Comparison of ENCODE assay signal across 30 mouse cellular contexts in the genomic region with DNA sequence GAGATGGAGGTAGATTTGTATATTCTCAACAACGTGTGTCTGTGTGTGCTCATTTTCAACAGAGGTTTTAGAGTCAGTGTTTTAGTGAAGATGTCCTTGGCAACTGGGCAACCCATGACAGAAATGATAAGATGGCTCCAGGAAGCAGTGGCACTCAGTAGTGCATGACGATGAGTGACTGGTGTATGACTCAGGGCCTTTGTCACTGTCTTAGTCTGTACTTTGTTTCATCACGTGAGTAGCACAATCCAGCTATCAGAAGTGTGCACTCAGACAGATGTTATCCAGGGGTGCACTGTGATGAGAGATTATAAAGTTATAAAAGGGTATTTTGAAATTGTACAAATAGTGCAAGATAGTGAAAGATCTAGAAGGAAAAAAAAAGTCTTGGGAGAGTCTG. TPM values are rescaled to one million over a fixed set of nuclear protein-coding genes. Genes with fewer than 3 reads are reported as not detected.
DNase-seq lines count a peak whose midpoint lies in the region; ATAC-seq and TF ChIP-seq lines count a peak whose summit lies in the region.
"Had no signal": no experiment of that assay in that cellular context is flagged by ENCODE, and none has a peak within 500 bp of the region (broad histone marks: within the 10 kb centered on the region; RNA-seq: fewer than 3 reads in every experiment).

No protein-coding gene starts in this region.

- H3K27me3 ChIP-seq in C2C12 (ENCODE audit: control insufficient read depth, insufficient read depth, insufficient read length), result no peaks in the 10 kb centered on the region
- H3K27me3 ChIP-seq in intestine, embryonic 16.5 days (replicated peaks; ENCODE audit: control insufficient read depth, insufficient read depth, low read length), result no peaks in the 10 kb centered on the region
- H3K27me3 ChIP-seq: embryonic facial prominence, embryonic 13.5 days; heart, embryonic 13.5 days; hindbrain, embryonic 12.5 days; neural tube, embryonic 13.5 days had no signal

- no peak for TF ChIP-seq CTCF in C2C12 (IDR thresholded peaks at IDR 0.05; ENCODE audit: control insufficient read depth, insufficient read depth, insufficient read length)

- intact Hi-C loops in left cerebral cortex, postnatal 14 days (cut with DNase I), result no loop called here
- intact Hi-C loops in left cerebral cortex, postnatal 25 days (cut with DNase I), result no loop called here

- peaks cover 94% of the 10 kb centered on the region for H3K79me2 ChIP-seq in C2C12 (ENCODE audit: control insufficient read depth, insufficient read depth)

- peak; percentile 11 to 70 for DNase-seq in adrenal gland, adult (ENCODE audit: inconsistent age in 2 of 2, low spot score in 1 of 2)
- DNase-seq in adrenal gland, postnatal 4 days (ENCODE audit: low spot score in 2 of 2), result no peak
- peak; percentile 26 for DNase-seq in adrenal gland, postnatal 10 days
- DNase-seq in left cerebral cortex, postnatal 14 days (ENCODE audit: low spot score in 2 of 2), result no peak
- DNase-seq in left cerebral cortex, postnatal 25 days (ENCODE audit: low spot score in 2 of 2), result no peak
- DNase-seq in MN1 (ENCODE audit: low spot score), result no peak
- DNase-seq: cerebellum, adult 11-12 months; cerebellum, adult 9-11 months; gastrocnemius, postnatal 10 days; heart, postnatal 10 days; kidney, adult 11 months; kidney, postnatal 14 days; layer of hippocampus, adult 9-11 months; left cerebral cortex, postnatal 4 days; lung, embryonic 14.5 days; lung, postnatal 14 days; thymus, postnatal 4 days had no signal

- H3K4me3 ChIP-seq in C2C12 (ENCODE audit: insufficient read depth, poor library complexity, severe bottlenecking), result no peak overlapping the region
- no peak overlapping the region for H3K4me3 ChIP-seq in intestine, embryonic 16.5 days (ENCODE audit: low read length)
- H3K4me3 ChIP-seq: embryonic facial prominence, embryonic 13.5 days; forebrain, embryonic 10.5 days; heart, embryonic 13.5 days; hindbrain, embryonic 12.5 days; neural tube, embryonic 13.5 days had no signal

- peak; percentile 99 for ATAC-seq in intestine, embryonic 16.5 days
- ATAC-seq: CD4-positive, CD25-positive, alpha-beta regulatory T cell, adult 4 months; forebrain, embryonic 16.5 days; hindbrain, postnatal 0 days; midbrain, embryonic 16.5 days had no signal

- H3ac ChIP-seq in C2C12 (ENCODE audit: control insufficient read depth, insufficient read length, low read depth), result no peak overlapping the region

- peak overlapping the region; percentile 9; the same call in 1 of the 2 replicates for H3K27ac ChIP-seq in intestine, embryonic 16.5 days (ENCODE audit: low read length)
- H3K27ac ChIP-seq: embryonic facial prominence, embryonic 13.5 days; forebrain, embryonic 10.5 days; heart, embryonic 13.5 days; hindbrain, embryonic 12.5 days; hindbrain, postnatal 0 days; liver, embryonic 14.5 days; neural tube, embryonic 13.5 days had no signal

- no peaks in the 10 kb centered on the region for H3K9me3 ChIP-seq in intestine, embryonic 16.5 days (ENCODE audit: control insufficient read depth, low read length)
- H3K9me3 ChIP-seq: embryonic facial prominence, embryonic 13.5 days; forebrain, embryonic 10.5 days; heart, embryonic 13.5 days; hindbrain, embryonic 12.5 days; neural tube, embryonic 13.5 days had no signal

- no peak overlapping the region for H3K9ac ChIP-seq in intestine, embryonic 16.5 days (ENCODE audit: low read depth, low read length)
- H3K9ac ChIP-seq: embryonic facial prominence, embryonic 13.5 days; heart, embryonic 13.5 days; hindbrain, embryonic 12.5 days; liver, embryonic 14.5 days; lung, embryonic 14.5 days; neural tube, embryonic 13.5 days had no signal

- 53% methylated on average over 3 of the region's 3 CpGs for WGBS in intestine, embryonic 16.5 days

- H3K36me3 ChIP-seq in C2C12 (ENCODE audit: control insufficient read depth, insufficient read depth), result peaks cover 6% of the 10 kb centered on the region
- H3K36me3 ChIP-seq in intestine, embryonic 16.5 days (ENCODE audit: control insufficient read depth, insufficient read depth, low read length), result no peaks in the 10 kb centered on the region
- H3K36me3 ChIP-seq: embryonic facial prominence, embryonic 13.5 days; forebrain, embryonic 10.5 days; heart, embryonic 13.5 days; hindbrain, embryonic 12.5 days; neural tube, embryonic 13.5 days had no signal

- H3K4me2 ChIP-seq in intestine, embryonic 16.5 days (ENCODE audit: low read depth, low read length), result no peak overlapping the region
- H3K4me2 ChIP-seq: embryonic facial prominence, embryonic 13.5 days; heart, embryonic 13.5 days; hindbrain, embryonic 12.5 days; lung, embryonic 14.5 days; midbrain, embryonic 11.5 days; neural tube, embryonic 13.5 days had no signal

- peaks cover 37% of the 10 kb centered on the region for H3K79me3 ChIP-seq in C2C12 (ENCODE audit: low read depth)

- H3K4me1 ChIP-seq in intestine, embryonic 16.5 days (ENCODE audit: control insufficient read depth, insufficient read depth, low read length), result no peaks in the 10 kb centered on the region
- H3K4me1 ChIP-seq: embryonic facial prominence, embryonic 13.5 days; forebrain, embryonic 10.5 days; hindbrain, embryonic 12.5 days; neural tube, embryonic 13.5 days had no signal

TF ChIP-seq in C2C12, 6 proteins besides CTCF, POLR2A, EP300 and RAD21:
- TF ChIP-seq USF1 (IDR thresholded peaks at IDR 0.05; ENCODE audit: low read depth) (peak; percentile 73), MAX (IDR thresholded peaks at IDR 0.05) (no peak)

RNA-seq across cellular contexts. Expression of a gene that starts 44.5 kb away (rescaled TPM):
- total RNA-seq in adrenal gland, postnatal 4 days (2021), result 10 to 100 TPM in 1 of 2 experiments, 1 to 10 TPM in 1; 9.5 to 10.8 TPM
- polyA plus RNA-seq in C2C12 (2012; fragmentation: generic; extraction: Trizol), result 20.4 TPM
- total RNA-seq in adrenal gland, postnatal 10 days (2021), result 1 to 10 TPM; 6.3 to 8.2 TPM
- polyA plus RNA-seq in intestine, embryonic 16.5 days (2015; fragmentation: Nextera tagmentation; extraction: Ambion mirVana), result 4.0 and 5.9 TPM in 2 replicates
- total RNA-seq in left cerebral cortex, postnatal 14 days (2021), result 1 to 10 TPM; 2.8 to 8.8 TPM
- total RNA-seq in left cerebral cortex, postnatal 25 days (2021), result 1 to 10 TPM; 3.8 TPM

Comparison
In these comparisons a context has a peak if more than half of its experiments do, and no peak if none do; other contexts are left out.
1. DNase-seq: peak in adrenal gland, adult (2 of 2) and adrenal gland, postnatal 10 days (single experiment); none in adrenal gland, postnatal 4 days (0 of 2), left cerebral cortex, postnatal 14 days (0 of 2), left cerebral cortex, postnatal 25 days (0 of 2) and MN1 (single experiment).